Mouse (Mus musculus) megakaryocyte progenitor cell, adult 5-6 weeks (primary cell): ENCODE measurements around the gene Chchd6. TPM values are rescaled to one million over a fixed set of nuclear protein-coding genes. Genes with fewer than 3 reads are reported as not detected.
A peak's percentile ranks its signal among the peaks of the same experiment; 100 is the strongest.

Source experiments
- ATAC-seq: replicated peaks from 2 replicates; pipeline ENCODE4 v1.8.0; 2016; ENCODE audit warnings: mild to moderate bottlenecking, moderate TSS enrichment, inconsistent platforms; ENCODE audit not compliant: poor library complexity
- total RNA-seq, 2 experiments: library from RNA; stranded (forward) in 1 of 2; stranded (reverse) in 1 of 2; fragments of 157-497, 149-512 nt in 1 of 2; fragments of 200-1000 nt in 1 of 2; gene quantifications; 2 replicates each; pipeline versions ENCODE4 v1.2.3 to v1.2.4; 2015 to 2017

Gene Chchd6
- total RNA-seq, 2 experiments from 2014 or later = 8.8 to 19.3 TPM

DNA sequence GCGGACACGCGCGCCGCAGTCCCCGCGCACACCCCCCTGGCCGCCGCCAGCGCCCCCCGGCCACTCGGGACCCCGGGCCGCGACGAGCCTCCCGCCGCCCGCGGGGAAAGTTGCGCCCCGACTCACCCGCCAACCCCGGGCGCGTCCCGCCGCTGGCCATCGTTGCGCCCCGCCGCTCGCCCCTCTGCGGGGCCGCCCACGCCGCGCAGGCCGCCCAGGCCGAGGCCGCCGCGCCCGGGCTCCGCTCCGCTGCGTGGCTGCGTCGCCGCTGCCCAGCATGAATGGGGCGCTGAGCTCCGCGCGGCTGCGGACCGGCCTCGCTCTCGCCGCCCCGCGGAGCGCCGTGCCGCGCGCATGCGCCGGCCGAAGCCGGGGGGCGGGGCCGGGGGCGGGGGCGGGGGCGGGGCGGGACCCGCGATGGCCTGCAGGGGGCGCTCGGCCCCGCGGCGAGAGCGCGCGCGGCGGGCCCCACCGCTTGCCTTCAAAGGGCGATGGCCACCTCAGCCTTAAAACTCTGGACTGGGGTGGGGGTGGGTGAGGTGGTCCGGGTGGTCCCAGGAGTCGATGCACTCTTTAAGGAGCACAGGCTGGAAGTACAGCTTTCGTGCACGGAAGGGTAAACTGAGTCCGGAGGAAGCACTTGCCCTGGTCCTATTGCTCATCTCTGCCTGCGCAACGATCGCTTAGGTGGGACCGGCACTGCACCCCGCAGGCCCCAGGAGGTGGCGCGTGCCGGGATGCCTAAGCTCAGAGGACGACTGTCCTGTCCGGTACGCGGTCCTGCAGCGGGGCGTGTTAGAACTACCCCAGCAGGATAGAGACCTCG is 233.0 kb downstream of the Chchd6 start, which contains the start of gene Plxna1:
Plxna1 (minus strand) TSS at position 340 of the 826 bp plus-strand sequence.
- ATAC-seq = peak; percentile 40

DNA sequence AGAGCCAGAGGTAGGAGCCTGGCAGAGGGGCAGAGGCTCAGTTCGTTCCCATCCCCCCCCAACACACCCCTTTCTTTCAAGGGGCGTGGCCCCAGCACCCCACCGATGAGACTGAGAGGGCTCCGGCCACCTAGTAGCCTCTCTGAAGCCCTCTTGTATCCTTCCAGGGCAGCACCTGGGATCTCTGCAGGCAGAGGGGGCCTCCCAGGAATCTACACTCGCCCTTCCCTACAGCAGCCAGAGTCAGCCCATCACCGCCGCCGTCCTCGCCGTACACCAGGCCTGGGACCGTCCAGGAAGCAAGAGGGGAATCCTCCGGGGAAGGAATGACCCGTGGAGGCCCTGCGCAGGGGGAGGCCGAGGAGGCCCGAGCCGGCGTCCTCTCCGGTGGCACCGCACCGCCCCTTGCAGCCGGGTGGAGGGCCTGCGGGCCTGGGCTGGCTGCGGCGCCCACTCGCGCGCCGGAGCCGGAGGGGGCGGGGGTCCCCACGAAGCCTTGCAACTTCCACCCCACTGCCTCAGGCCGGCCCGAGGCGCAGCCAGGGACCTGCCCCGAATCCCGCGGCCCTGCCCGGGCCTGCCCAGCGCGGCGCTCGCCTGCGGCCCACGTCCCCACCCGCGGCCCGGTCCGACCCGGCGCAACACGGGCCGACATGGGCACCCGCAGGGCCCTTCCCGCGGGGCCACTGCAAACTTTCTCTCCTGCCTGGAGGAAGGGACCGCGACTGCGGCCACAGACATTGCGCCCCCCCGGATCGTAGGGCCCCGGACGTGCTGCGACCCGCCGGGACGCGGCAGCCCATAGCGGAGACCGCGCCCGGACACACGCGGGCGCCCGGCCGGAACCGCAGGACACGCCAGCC is 233.8 kb downstream of the Chchd6 start:
- 0 out of 2 replicates have a peak, but pooled peaks have one; percentile 5 for ATAC-seq

DNA sequence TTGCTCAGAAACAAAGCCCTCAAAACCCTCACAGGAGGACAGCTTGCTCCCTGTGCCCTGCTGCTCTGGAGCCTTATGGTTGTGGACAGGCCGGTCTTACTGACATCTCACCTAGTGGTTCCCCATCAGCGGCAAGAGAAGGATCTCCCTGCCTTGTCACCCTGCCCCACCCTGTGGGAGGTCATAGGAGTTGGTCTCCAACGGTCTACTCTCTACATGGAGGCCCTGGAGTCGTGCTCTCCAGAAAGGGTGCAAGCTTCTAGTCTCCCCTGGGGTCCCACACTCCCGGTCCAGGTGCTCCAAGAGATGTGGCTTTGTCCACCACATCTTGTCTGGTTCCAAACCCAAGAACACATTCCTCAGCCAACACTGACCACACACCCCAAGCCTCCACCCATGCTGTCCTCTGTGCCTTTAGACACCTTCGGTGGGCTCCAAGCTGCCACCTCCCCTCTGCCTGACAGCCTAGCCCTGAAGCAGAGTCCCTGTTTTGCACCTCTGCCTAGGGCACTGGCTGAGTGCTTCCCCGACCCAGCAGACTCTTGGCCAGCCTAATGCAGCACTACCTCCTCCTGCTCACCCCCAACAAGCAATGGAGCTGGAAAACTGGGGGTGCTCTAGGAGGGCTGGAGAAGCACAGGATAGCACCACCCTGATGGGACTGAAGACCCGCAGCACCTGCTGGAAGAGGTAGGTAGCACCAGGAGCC is 234.6 kb downstream of the Chchd6 start:
- no peak for ATAC-seq

DNA sequence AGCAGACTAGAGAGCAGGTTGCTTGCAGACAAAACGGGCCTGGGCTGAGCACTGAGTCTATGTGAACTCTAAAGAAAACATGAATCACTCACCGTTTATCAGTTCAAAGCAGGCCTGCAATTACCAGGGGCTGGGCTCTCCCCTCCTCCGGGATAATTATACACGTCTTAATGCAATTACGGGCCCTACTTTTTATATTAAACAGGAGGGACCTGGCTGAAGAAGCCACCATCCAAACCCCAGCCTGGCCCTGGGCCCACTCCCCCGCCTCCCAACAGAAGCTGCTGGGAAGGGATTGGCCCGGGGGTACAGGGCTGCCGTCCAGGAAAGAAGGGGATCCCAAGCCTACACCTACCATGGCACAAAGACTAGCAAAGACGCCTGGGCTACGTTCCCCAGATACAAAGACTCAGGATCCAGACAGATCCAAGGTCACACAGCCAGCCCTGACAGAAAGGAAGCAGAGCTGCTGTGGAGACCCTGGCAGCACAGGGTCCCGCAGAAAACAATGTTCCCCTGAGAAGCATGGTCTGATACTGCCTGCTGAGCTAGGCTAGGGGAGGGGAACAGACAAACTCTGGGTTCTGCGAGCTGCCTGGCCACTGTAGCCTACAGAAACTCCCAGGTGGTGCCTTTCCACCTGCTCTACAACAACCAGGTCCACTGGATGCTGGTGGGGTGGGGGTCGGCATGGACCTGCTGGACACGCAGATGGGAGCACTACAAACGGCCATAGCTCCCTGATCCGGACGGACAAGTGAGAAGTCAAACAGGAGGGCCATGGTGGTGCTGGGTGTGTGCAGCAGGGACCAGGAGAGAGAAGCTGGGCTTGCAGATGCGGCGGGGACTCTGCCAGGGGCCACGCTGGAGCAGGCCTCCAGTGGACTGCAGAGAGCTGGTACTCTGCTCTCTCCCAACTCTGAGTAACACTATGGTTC is 235.4 kb downstream of the Chchd6 start:
- ATAC-seq = no peak

DNA sequence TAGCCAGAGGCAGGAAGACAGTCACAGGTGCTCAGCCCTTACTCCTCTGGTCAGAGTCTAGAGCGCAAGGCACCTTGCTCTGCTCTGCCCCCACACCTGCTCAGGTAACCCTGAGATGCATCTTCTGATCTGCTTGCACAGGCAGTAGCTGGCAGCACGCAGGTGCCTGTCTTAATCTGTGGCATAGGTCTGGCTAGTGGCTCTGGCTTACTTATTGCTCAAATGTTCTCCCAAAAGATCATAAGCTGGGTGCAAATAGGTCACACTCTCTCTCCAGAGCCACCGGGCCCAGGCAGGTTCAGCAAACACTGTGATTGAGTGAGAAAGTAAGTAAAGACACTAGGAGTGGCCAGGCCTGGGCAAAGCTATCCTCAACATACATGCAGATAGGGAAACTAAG is 236.3 kb downstream of the Chchd6 start:
- ATAC-seq = no peak

DNA sequence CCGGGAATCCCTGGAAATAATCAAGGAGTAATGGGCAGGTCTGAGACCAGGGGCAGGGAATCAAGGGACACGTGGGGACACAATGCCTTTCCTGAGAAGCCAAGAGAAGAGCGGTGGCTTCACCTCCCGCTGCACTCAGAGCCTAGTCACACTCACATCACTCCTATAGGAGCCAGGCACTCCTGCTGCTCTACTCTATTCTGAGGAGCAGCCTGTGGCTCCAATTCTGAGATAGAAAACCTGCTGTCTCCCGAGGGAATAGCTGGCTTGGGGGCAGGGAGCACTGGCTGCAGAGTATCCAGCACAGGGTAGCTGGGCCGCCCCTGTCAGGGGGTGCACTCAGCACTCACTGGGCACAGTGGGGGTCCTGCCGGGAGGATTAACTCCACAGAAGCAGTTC is 239.8 kb downstream of the Chchd6 start:
- no peak for ATAC-seq

DNA sequence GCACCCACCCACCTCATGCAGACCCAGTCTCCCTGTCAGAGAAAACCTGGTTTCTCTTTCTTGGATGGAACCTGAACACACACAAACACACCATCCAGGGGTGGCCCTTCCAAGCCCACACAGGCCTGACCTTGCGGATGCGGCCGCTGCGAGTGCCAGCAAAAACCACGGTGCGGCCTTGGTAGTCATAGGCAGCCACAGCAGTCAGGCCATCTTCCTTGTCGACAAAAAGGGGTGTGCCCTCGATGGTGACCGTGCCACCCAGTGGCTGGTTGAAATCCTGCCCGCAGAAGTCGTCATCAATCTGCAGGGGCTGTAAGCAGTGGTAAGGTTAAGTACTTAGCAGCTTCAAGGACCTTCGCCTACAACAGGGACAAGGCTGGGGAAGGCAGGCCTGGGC is 240.7 kb downstream of the Chchd6 start:
- peak; percentile 38 for ATAC-seq

DNA sequence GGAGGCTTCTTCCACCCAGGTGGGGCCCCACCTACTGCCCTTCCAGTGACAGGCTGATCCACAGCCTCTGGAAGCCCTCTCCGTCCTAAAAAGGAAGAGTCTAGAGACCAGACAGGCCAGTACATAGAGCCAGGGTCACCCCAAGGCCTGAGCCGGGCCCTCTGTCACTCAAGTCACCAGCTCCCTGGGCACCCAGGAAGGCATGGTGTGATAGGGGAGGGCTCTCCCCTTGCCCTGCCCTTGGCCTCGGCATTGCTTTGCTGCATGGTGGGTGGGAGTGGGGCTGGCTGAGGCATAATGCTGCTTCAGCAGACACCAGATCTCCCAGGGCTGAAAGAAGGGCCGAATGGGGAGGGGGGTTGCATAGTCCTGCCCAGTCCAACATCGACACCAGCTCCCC is 241.4 kb downstream of the Chchd6 start:
- no peak for ATAC-seq

DNA sequence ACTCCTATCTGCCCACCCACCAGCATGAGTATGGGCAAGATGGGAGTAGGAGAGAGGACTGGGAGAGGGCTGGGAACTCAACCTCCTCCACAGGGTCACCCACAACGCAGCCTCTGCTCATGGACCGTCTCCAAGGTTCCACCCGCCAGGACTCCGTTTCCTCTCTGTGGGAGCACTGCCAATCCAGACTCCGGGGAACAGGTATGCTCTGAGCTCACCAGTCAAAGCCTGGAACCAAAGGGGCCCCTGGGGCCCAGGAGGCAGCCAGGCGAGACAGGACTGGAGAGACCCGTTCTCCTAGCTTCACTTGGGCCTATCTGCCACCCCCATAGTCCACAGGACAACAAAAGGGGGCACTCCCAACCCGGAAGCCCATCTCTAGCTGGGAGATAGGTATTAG is 242.4 kb downstream of the Chchd6 start:
- ATAC-seq = no peak

DNA sequence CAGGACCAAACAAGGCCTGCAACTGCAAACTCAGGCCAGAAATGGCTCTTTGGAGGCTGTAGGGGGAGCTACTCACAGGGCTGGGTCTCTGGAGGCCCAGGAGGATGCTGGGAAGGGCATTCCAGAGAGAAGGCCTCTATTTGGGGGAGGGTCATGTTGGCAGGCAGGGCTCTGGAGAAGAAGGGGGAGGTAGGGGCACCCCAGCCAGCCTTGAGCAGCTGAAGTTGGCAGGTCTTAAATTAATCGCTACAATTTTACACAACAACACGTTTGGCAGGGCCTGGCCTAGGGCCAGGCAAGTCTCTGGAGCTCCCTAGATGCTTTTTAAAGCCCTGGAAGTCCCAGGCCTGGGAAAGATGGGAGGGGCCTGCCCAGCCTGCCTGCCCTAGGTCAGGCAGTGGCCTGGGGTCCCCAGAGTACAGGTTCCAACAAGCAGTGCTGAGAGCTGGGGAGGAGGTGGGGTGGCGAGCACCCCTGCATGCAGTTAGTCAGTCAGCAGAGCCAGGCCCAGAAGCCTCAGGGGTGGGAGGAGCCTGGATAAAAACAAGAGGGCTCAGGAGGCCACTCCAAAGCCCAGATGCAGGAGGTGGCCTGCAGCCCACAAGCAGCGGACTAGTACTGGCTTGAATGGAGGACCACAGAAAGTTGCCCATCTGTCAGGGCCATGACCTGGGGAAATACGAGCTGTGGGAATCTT is 243.9 kb downstream of the Chchd6 start:
- ATAC-seq = no peak

DNA sequence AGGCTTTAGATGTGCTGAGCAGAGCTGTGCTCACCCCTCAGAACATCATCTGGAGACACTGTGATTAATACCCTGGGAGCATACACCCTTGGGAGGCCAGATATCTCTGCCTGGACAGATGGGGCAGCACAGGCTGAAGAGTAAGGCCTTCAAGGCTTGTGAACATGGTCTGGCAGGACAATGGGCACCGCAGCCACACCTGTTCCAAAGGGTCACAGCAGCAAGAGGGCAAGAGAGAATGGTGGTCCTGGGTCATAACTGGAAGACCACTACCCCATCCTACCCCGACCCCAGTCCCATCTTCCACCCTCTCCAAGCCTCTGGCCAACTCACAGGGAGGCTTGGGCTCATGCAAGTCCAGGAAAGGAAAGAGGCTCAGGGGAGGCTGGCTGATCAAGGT is 244.9 kb downstream of the Chchd6 start:
- ATAC-seq = no peak

DNA sequence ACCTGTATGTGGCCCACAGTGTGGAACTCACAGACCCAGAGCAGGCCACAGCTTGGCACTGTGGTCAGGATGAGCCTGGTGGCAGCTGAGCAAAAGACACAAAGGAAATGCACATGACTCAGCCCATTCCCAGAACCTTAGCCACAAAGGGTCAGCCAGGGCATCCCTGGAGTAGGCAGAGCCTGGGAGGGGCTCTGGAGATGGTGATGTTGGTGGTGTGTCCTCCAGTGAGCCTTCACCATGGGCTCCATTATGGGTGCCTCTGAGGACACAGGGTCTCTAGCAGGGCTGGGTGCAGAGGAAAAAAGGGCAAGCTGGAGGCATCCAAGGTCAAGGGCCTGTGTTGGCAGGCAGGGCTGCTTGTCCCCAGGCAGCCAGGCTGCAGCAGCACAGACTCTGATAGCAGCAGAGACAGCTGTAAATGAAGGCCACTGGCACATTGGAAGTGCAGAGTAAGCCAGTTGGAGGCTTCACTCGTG is 245.4 kb downstream of the Chchd6 start:
- ATAC-seq = no peak

DNA sequence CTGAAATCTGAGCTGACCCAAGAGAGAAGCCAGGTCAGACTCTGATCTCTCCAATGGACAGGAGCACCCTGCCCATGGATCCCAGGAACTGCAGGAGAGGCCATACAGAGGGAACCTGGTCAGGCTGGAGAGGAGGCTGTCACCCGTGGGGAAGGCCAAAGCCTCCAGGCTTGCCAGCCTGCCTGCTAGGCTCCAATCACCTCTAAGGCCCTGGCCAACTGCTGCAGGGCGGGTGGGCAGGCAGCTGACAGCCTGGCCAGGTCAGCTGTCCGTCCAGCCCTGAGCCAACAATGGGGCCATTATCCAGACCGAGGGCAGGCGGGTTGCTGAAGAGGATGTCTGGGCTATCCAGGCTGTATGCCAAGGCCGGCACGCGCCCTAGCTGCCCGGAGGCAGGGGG is 247.1 kb downstream of the Chchd6 start:
- ATAC-seq = no peak

DNA sequence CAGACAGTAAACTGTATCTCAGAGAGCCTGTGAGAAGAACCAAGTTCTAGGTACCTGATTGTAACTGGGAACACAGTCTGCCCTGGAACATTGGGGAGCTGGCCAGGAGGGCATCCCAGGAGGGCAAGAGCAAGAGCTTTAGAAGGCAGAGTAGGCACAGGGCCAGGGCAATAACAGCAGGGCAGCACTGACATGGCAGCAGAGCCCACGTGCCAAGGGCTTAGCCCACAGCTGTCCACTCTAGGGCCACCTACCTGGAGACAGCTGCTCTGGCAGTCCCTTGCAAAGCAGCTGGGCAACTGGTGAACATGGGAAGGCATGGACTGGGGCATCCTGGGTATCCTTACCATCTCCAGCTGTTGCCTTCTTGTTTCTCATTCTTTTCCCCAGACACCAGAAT is 247.7 kb downstream of the Chchd6 start:
- no peak for ATAC-seq

DNA sequence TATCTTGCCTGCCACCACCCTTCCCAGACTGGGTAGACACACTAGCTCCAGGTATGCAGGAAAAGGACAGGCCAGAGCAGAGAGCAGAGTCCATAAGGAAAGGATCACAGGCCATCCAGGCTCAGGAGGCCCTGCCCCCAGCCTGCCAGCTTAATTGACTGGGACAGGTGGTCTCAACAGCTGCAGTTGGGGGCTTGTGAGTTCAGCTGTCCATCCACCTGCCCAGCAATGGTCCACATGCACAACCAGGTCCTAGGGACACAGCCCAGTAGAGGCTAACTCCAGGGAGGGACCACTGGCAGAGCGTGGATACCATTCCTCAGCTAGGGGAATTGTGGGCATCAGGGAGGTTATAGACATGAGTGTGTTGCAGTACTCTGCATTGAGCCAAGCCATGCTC is 249.6 kb downstream of the Chchd6 start:
- no peak for ATAC-seq

DNA sequence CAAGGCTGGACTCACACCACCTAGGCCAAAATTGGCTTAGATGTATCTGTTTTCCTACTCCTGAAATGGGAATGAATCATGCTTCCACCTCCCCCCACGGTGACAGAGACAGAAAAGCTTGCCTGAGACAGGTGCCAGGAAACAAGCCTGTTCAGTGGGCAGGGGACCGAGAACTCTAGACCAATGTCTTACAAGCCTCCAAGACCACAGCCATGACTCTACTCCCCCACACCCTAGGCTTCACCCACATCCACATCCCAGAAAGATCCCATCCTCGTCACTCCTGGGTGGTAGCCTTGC is 250.0 kb downstream of the Chchd6 start:
- ATAC-seq = no peak

DNA sequence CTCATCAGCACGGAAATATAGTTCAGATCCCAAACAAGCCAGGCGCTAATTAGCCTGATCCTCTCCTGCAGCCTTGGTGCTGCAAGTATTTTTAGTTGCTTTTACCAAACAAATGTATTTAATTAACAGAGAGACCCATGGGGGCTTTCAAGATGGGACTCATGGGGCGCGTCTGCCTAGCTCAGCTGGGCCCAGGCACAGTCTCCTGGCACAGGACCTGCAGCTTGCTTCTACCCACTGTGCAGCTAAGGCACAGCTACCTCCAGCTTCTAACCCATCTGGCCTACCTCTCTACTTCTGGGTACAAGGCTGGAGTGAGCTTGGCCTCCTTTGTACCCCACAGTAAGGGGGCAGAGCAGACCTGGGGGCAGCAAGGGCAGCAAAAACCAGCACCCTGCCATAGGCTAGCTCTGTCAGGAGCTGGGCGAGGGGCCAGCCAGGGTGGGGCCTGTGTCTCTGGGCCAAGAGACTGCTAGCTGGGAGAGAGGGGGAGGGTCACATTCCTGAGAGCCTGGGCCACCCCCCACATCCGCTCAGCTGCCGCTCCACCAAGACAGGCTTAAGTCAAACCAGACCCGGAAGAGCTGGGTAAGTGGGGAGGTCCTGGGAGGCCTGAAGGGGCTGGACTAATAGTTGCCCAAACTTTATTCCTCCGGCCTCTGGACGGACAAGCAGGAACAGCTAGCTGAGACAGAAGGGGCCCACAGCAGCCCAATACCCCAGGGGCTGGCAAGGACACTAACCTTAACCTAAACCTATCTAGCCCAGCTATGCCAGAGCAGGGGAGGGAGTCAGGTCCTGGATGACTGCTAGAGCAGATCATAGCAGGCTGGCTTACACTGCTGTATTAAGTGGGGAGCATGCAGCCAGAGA is 250.6 kb downstream of the Chchd6 start:
- ATAC-seq = peak; percentile 42

DNA sequence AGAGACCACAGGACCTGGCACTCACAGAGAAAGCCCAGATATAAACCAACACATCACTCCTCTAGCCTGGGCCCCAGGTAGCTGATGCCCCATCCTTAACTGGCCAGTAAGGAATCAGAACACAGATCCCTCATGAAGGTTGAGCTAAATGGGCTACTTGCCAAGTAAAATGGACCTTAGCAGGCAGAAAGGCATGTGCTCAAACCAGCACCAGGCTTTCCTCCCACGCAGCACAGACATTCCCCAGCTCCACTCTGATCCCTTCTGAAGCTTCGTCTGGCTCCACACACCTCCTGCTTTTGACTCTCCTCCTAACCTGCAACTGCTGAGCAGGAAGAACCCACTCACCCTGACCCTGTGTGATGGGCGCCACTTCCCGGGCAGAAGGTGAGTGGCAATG is 253.5 kb downstream of the Chchd6 start:
- ATAC-seq = no peak

DNA sequence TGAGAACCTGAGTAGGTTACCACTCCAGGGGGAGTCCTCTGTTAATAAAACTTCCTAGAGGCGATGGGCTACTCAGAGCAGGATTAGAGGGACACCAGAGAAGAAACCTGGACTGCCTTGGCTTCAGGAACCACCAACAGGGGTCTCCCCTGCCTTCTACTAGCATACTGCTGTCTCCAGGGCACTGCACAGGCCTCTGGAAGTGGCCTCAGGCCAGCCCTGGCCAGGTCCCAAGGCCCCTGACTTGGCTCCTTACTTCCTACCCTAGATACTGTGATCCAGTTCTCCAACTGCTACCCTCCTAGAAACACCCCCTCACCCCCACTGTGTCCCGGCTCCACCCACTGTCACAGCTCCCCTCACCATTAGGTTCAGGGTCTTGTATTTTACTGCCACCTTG is 256.0 kb downstream of the Chchd6 start:
- no peak for ATAC-seq
